Mouse (Mus musculus) monocyte, adult 5-6 weeks (primary cell): ENCODE results near the gene Gnai2. TPM values are rescaled to one million over a fixed set of nuclear protein-coding genes. Genes with fewer than 3 reads are reported as not detected.
A peak's percentile ranks its signal among the peaks of the same experiment; 100 is the strongest.

Experiments
- ATAC-seq: fragments of 153-309, 156-312 bp; replicated peaks from 2 replicates; pipeline ENCODE4 v1.8.0; 2017; ENCODE audit warnings: mild to moderate bottlenecking; ENCODE audit not compliant: low TSS enrichment, insufficient number of reproducible peaks, severe bottlenecking, poor library complexity, low FRiP score
- total RNA-seq: library from RNA; stranded (forward); fragments of 200-1000, 200-491, 200-594 nt; gene quantifications from 3 replicates; pipeline ENCODE4 v1.2.3, GENCODE M21; 2017

Gene Gnai2
- total RNA-seq, 1 experiment from 2014 or later = 705 TPM

DNA sequence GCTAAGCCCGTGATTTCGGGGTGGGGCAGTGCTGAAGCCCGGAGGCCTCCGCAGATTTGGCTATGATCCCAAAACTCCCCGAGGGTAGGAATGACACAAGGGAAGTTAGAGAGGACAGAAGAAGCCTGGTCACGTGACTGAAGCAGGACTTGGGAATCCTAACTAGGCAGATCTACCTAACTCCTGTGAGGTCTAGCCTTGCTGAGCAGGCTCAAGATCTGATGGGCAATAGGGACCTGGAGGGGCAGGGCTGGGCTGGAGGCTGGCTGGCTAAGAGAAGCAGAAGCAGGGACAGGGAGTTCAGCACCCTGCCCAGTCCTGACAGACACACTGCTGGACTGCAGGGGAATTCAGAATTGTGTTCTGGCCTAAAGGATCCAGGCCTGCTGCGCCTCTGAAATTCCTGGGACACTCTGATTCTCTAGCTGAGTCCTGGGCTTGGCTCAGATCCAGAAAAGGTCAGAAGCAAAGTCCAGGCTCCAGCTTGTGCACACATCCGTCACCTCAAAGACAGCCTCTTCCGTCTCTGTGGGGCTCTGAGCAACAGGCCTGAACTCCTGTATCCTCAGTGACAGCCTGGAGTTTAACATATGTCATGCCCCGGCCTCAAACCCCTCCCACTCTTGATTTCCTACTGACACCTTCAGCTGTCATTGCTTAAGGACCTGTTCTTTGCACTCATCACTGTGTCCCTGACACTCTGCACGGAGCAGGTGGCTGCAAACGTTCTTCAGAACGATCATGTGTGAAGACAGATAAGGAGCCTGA is 16.2 kb downstream of the Gnai2 start:
- ATAC-seq = no peak

DNA sequence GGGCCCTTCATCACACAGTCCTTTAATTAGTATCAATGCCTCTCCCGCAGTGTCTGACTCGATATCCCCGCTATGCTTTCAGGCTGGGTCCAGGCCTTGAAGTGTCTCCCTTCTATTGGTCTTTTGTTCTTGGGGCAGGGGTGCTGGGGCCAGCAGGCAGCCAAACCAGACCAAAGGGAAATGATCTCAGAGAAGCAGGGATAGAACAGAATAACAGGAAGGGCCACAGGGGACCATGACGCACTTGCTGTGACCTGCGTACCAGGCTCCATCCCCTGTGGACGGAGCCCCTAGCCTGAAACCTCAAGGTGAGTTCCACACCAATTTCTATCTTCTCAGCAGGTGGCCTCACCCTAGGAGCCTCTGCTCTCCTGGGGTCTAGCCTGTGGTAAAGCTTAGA is 17.1 kb downstream of the Gnai2 start:
- no peak for ATAC-seq

DNA sequence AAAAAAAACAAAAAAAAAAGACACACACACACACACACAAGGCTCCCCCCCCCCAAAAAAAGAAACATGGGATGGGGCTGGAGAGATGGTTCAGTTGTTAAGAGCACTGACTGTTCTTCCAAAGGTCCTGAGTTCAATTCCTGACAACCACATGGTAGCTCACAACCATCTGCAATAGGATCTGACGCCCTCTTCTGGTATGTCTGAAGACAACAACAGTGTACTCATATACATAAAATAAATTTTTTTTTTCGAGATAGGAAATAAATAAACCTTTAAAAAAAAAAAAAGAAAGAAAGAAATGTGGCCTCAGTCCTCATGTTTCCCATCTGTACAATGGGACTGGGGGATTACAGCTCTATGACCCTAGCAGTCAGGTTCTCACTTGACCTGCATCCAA is 17.7 kb downstream of the Gnai2 start:
- no peak for ATAC-seq

DNA sequence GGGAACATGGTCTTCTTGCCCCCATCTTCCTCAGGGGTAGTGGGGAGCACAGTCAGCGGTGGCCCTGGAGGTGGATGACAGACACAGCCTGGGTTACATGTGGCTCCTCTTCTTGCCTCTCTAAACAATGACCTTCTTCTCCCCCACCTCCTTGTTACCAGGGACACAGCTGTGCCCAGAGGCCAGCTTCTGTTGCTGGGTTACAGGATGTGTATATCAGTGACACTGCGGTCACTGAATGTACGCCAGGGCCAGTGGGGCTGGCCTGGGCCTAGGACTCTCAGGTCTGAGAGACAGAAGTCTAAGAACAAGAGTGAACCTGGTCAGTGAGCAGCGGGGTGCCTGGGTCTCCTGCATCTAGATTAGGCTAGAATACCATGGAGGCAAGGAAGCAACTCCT is 20.1 kb downstream of the Gnai2 start:
- no peak for ATAC-seq

DNA sequence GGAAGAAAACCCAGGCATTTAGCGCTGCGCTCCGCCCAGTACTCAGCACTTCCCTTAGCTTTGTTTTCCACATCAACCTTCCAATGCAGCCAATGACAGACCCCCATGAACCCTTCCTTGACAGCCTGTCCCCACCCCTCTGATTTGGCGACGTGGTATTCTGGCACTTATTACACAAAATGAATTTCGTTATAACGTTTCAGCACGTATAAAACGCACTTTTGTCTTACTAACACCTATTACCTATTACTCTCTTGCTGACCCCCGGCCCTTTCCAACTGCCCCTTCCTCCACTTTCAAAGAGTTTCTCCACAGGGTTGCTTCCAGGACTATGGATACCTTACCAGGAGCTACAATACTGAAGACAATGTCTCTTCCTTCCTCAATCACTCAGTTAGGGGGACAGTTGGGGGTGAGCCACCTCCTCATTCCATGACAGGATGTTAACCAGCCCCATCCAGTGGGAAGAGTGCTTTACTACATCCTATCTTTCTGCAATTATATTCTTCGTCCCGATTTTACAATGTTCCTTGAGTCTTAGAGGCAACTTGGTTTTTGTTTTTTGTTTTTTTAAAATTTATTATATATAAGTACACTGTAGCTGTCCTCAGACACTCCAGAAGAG is 22.1 kb downstream of the Gnai2 start:
- no peak for ATAC-seq

DNA sequence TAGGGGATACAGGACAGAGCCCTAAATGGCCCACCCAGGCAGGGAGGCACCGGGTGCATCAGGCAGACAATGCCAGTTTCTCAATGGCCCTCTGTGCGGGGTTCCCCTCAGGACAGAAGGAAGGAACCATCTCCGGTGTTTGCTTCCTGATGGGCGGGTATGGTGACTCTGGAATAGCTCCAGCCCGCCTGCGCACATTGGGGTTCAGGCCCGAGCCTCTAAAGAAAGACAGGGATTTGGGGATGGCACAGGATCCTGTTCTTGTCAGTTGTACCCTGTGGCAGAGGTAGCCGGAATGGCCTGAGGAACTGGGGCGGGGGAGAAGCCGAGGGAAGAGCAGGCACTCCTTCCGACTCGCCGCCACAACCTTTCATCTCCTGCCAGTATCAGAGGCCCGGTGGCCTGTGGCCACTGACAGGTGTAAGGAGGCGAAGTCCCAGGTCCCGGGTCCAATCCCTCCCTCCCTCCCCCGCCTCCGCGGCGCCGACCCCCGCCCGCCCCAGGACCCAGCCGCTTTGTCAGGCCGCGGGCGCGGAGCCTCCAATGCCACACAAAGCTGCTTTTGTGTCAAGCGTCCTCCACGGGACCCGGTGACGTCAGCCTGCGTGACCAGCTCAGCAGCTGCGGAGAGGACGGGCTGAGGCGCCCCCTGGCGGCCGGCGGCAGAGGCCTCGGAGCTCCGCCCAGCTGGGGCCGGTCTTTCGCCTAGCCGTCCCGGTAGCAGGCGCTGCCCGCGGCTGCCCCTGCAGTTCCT is 22.8 kb downstream of the Gnai2 start:
- ATAC-seq = peak; percentile 70

DNA sequence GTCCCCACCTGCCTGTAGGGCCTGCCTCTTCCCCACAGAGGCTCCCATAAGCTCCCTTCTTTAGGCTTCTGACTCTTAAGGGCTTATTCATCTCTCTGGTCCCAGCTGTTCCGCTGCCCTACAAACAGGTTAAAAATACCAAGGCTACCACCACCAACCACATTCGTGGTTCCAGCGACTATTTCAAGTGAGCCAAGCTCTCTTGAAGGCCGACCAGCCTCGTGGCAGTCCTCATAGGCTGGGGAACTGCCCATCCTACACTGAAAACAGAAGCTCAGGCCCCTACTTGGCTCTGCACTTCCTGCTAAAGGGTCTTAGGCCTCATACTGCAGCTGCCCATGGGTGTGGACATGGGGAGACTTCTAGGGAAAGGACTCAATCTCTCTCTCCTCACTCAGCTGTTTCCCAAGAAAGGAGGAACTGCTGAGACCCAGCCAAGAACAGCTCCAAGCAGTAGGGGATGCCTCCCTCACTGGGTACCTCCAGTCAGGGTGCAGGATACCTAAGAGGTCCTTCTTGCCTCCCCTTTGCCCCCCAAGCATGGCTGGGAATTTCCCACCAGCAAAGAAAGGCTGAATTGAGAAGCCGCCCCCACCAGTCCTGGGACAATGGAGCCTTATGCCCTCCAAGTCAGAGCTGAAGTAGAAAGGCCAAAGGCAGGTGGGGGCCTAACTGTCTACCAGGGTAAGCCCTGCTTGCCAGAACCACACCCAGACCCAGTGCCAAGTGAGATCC is 23.5 kb downstream of the Gnai2 start:
- ATAC-seq = no peak

DNA sequence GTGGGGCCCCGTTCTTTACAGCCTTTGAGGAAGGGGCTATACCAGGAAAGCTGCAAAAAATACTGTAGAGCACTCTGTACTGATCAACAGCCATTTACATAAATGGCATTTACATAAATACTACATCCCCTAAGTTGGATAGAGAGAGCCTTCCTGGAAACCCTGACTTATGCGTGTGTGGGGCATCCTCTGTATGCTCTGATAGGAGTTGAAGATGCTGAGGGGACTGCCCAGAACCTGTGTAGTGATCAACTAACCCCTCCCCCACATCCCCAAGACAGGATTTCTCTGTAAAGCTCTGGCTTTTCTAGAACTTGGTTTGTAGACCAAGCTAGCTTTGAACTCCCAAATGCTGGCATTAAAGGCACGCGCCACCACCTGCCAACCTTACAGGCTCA is 25.7 kb downstream of the Gnai2 start:
- no peak for ATAC-seq

DNA sequence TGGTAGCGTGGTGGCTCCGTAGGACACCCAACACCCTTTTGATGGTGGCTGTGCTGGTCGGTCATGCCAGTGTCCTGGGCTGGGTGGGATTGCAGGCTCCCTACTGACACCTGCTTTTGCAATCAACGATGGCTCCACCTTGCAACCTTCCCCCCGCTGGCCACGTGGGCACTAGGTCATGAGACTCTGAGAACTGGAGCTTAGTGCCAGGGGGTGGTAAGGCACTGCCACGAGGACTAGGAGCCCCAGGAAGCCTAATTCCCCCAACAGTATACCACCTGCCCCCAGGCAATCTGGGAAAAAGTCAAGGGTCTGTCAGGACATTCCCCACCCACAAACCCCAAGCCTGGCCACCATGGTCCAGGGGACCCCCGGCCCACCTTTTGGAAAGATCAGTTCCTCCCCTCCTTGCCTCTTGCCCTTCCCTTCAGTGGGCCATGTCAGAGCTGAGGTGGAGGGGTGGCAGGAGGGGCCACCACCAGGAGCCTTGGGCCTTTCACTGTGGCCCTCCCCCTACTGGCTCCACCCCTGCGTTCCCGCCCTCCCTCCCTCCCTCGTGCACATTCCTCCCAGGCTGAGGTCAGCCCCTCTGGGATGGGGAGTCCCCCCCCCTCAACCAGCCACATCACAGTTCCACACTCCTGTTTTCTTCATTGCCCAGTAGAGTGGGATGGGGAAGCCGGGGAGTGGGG is 26.3 kb downstream of the Gnai2 start, which contains the start of gene Sema3b:
Sema3b (minus strand) TSS at position 489 of the 692 bp plus-strand sequence.
- ATAC-seq = no peak

DNA sequence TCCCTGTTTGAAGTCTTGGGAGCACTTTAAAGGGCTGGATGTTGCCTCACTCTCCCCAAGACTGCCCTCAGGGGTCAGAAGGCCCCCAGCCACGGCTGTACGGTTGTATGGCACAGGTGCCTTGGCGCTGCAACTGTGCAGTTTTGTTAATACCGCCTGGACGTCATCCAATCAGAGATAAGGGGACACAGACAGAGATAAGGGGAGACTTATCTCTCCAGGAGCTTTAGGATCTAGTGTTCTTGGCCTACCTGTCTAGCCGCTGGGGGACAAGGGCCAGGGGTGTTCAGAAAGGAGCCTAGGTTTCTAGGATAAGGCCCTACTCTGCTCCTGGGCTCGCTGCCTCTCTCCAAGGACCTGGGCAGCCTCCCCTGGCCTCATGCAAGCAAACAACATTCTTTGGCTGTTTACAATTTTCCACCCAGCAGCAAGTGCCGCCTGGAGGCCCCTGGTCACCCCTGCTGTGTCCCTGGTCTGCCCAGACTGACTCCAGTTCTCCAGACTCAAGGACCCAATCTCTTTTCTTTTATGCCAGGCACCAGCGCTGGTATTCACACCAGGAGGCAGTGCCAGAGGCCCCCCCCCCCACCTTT is 27.4 kb downstream of the Gnai2 start:
- no peak for ATAC-seq

DNA sequence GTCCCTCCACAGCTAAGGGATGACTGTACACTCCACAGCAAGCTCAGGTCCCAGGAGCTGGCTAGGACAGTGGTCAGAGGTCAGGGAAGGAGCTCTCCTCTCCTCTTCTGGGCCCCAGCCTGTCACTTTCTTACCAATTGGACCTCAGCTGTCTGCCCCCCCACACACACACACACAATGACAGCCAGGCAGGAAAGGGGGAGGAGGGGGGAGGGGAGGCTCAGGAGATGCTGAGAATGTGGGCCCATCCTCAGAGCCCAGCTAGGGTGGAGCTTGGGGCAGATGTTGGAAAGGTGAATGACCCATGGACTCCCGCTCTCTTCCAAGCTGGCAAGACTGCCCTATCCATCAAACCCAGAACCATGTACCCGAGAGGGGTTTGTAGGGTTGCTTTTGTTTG is 28.1 kb downstream of the Gnai2 start:
- no peak for ATAC-seq

DNA sequence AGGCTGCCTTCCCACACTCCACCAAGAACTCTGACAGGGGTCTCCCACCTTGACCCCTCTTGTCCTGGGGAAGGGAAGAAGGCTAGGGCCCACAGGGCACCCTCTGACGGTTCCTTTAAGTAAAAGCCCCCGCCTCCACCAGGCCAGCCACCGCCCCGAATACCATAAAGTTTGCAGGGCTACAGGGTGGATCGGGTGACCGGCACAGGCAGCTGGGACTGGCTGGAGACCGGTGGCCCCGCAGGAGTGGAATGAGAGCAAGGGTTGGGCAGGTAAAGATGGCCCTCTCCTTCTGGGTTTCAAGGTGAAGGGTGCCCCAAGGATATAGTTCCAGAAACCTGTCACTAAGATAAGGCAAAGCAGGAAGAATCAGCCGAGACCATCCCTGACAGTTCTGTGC is 28.6 kb downstream of the Gnai2 start:
- no peak for ATAC-seq

DNA sequence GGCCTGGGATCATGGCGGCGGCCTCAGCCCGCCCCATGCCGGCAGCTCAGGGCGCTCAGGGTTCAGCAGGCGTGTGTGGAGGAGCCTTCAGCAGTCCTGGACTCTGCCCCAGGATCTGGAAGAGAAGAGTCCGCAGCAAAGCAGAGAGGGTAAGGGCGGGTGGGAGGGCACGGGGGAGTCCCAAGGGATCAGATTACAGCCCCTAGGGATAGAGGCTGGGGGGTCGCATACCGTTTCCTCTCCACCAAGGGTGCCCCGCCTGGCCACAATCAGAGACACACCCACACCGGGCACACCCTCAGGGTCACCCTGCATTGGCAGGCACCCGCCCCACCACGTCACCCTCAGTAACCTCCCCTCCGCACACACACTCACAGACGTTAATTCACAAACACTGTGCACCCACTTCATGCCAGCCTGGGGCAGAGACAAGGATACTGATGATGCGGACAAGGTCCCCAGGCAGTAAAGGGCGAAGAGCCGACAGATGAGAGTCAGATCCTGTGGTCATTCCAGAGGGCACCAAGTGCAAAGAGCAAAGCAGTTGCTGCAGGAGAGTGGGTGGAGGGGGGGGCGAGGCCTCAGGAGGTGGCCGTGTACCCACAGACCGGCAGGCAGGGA is 30.0 kb downstream of the Gnai2 start:
- no peak for ATAC-seq

DNA sequence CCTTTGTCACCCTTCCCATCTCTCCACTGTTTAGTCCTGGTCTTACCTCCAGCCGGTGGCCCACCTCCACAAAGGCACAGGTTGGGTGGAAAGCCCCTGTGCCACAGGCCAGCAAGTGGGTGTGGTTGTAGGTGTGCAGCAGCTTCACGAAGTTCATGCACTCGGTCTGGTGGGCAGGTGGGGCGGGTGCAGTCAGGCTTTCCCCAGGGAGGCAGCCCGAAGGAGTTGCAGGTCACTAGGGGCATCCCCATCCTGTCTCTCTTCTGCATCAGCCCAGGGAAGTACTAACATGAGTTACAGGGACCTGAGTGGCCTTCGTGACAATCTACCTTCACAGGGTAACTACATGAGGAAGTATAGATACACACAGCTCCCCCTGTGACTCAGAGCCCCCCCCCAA is 31.9 kb downstream of the Gnai2 start:
- no peak for ATAC-seq

DNA sequence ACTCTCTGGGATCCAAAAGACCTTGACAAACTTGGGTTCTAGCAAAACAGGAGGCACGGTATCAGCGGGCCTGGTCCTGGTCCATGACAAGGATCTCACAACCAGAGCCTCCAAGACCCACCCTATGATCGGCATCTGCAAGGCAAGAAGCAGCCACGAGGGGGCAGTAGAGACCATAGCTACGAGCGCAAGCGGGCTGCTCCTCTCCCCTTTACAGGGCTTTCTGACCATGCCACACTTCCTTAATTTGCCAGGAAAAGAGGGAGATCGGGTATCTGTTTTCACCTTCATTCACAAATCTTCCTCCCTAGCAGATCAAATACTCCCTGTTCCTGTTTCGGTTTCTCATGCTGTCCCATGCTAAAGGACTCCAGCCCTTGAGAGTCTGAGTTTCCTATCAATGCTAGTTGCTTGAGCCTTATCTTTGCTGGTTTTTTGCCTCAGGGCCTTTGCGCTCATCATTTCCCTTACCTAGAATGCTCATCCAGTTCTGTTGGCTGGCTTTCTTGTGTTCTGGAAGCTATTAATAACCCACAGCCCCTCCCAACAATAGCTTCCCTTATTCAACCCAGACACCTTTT is 33.0 kb downstream of the Gnai2 start:
- ATAC-seq = peak; percentile 73

DNA sequence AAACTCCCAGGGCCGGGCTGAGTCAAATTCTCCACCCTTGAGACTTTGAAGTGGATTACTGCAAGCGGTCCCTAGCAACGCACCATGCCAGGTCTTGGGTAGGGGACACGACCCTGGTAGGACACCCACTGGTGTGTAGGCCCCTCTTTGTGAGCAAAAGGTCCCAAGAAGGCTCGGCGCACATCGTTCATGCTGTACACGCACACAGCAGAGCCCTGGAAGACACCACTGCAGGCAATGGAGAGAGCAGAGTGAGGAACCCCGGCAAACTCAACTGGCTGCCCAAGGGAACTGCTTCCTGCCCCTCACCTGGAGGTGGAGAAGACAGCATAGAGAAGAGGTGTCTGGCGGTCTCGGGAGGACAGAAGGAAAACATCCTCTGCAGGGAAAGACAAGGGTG is 33.9 kb downstream of the Gnai2 start:
- ATAC-seq = no peak

DNA sequence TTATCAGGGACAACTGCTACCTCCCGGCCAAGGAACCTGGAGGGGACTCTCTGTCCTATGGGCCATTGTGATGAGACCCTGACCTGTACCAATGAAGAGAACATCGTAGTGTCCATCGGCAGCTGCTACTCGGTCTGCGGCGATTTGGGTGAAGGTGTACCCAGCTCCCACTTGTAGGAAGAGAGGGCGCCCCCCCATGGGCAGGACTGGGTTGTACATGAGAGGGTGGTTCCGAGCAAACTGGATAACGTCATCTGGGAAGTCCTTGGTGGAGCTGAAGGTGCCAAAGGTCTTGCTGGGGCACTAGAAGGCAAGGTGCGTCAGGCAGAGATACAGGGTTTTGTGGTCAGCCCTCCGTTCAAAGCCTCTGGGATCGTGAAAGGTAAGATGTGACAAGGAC is 34.4 kb downstream of the Gnai2 start:
- no peak for ATAC-seq

DNA sequence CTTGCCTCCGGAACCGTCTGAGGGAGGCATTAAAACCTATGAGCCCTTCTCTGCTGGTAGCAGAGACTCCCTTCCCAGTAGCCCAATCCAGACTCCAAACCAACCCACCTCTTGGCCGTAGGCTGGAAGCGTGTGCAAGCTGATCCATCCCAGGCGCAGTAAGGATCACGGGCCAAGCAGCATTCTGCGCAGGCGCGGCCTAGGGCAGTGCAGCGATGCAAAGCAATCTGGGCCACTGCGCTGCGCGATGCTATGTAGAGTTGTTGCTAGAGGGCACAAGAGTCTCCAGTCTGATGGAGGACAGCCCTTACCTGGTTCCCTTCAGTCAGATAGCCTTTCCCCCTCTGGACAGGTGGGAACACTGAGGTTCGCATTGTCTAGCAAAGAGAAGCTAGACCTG is 35.3 kb downstream of the Gnai2 start:
- ATAC-seq = no peak
